Mouse (Mus musculus) megakaryocyte progenitor cell, adult 5-6 weeks (primary cell): ENCODE results near the gene Iffo2. TPM values are rescaled to one million over a fixed set of nuclear protein-coding genes. Genes with fewer than 3 reads are reported as not detected.

Source experiments
- ATAC-seq: replicated peaks from 2 replicates; pipeline ENCODE4 v1.8.0; 2016; ENCODE audit warnings: mild to moderate bottlenecking, moderate TSS enrichment, inconsistent platforms; ENCODE audit not compliant: poor library complexity
- total RNA-seq, 2 experiments: library from RNA; stranded (forward) in 1 of 2; stranded (reverse) in 1 of 2; fragments of 157-497, 149-512 nt in 1 of 2; fragments of 200-1000 nt in 1 of 2; gene quantifications; 2 replicates each; pipeline versions ENCODE4 v1.2.3 to v1.2.4; 2015 to 2017

Gene Iffo2
- total RNA-seq, 2 experiments from 2014 or later, result 0.33 to 0.69 TPM

DNA sequence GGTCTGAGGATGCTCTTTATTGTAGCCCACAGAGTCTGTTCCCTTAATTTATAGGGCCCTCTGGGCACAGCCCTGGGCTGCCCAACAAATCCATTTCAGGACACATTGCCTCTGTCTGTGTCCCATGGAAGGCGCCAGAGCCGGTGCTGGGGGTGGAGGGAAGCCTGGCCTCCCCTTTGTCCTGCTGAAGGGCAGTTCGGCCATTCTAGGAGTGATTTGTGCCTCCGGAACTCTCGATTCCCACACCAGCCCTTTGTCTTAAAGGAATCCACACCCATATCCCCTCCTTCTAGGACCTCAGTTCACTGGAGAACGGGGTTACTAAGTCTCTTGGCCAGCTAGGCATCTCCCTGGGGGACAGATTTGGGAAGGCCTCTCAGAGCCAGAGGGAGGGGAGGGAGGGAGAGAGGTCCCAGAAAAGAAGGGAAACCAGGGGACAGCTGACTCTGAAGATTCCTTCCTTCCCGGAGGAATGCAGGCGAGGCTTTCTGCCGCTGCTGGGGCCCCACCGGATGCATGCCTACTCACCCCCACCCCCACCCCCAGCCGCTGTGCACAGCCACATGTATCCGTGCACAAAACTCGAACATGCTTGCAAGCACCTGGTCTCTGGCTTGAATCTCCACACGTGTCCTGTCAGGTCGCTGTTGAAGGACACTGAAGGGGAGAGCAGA, 50.5 kb downstream of the Iffo2 start:
- ATAC-seq, result no peak

DNA sequence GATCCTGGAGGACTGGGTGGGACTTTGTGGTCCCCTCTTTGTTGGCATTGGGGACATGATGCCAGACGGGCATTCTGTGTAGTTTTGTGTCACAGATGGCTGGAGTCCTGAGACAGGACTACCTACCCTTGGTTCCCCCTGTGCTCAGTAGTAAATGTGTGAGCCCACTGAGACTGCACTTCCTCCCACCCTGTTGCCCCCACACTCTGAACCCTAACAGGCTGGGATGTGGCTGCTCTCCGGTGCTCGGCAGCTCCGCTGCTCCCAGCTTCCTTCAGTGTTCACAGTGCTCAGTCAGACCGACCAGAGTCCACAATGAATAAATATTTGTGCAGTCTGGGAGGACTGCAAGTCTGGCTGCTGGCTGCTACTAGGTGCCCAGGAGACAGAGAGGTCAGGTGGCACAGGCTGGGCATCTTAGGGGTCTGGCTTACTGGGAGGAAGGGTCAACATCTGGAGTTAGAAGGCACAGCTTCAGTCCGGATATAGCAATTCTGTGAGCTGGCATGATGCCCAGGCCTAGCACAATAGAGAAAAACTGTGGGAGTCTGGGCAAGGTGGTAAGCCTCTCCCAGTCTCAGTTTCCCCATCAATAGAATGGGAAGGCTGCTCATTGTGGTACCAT, 51.2 kb downstream of the Iffo2 start:
- no peak for ATAC-seq

DNA sequence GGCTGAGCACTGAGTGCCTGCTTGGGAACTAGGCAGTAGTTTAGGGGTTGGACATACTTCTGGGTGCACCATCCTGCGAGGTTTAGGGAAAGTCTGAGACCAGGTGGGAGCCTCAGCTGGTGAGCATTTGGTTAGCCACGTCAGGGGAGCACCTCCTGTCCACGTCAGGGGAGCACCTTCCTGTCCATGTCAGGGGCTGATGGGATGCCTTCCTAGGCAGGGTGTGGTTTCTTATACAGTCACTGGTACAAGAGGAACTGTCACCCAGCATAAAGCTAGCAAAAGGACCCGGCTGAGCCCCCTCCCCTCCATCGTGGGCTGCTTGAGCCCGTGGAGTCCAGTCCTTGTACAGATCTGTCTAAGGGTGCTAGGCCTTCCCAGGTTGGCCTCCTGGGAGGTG, 52.0 kb downstream of the Iffo2 start:
- ATAC-seq, result no peak

DNA sequence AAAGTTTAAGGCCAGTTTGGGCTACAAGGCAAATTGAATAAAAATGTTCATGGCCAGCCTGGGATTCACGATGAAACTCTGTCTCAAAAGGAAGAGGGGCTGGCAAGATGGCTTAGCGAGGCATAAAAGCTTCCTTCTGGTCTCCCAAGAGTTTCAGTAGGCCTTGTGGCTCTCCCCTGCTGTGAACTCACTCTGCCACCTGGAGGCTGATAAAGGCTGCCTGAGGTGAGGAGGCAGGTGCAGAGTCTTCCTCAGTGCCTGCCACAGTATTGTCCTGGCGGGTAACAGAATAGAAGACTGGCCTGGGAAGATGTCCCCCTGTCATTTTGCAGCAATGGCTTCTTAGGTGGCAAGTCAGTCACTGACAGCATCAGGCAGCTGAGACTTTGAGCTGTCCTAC, 52.6 kb downstream of the Iffo2 start:
- no peak for ATAC-seq

DNA sequence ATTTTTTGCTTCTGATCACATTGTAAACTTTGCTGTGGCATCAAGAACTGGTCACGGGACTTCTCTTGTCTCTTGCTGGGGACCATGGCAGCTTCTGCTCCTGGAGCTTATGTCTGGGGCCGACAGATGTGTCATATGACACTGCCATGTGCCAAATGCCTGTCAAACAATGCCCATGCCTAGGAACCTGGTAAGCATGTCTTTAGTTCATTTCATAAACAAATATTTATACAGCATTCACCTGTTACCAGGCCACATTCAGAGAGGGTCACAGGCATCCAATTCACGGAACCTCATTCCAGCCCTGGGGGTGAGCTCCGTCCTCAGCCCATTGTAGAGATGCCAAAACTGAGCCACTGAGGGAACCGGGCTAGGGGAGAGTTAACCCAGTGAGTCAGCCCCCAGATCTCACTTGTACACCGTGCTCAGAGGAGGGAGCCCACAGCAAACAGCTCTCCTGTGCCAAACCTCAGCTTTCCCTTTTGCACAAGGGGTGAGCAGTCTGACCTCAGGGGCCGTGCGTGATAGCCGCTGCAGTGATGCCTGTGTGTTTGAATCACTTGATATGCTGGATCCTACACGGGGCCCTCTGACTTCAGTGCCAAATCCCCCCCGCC, 53.4 kb downstream of the Iffo2 start:
- ATAC-seq, result no peak

DNA sequence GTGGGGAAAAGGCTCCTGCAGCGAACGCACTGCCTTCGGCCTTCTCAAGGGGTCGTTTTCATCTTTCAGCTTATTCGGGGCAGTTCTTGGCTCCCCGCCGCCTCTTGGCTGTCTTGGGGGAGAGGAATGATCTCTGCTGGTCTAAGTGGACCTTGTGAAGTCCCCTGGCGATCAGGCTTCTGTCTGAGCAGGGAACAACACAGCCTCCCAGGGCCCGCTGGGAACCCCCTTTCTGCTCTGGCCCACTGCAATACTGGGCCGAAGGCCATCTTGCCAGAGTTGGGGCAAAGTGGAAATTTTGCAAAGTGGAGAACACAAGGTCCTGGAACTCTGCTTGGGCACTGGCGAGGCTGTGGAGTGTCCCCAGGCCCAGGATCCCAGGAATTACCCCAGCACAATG, 54.4 kb downstream of the Iffo2 start:
- ATAC-seq, result no peak

DNA sequence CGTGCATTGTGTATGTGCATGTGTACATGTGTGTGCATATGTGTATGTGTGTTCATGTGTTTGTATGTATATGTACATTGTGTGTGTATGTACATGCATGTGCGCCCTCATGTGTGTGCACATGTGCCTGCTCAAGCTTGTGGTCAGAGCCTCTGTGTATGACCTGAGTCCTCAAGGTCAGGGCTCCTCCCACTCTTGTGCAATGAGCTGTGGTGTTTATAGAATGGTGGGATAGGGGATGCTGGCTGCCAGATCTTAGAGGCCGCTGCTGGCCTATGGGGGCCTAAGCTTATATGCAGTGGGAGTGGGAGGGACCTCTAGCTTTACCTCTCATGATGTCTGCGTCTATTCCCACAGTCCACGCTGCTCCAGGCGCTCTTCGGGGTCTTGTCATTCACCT, 55.4 kb downstream of the Iffo2 start:
- ATAC-seq, result peak; percentile 43

DNA sequence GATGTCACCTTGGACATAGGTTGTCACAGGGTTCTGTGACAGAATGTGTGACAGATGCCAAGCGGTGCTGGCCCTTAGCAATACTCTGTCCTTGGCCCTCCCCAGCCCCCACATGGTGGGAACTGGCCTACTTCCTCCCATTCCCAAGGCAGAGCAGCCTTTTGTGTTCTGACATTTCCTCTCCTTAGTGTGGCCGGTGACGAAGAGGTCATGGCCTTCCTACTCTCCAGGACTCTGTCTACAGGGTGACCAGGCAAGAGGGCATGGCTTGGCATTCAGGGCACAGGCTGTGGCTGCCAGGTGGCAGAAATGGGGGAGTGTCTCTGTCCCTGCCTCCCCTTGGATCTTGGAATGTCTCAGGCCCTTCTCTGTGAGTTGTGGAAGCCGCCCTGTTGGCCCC, 57.0 kb downstream of the Iffo2 start:
- ATAC-seq, result no peak

DNA sequence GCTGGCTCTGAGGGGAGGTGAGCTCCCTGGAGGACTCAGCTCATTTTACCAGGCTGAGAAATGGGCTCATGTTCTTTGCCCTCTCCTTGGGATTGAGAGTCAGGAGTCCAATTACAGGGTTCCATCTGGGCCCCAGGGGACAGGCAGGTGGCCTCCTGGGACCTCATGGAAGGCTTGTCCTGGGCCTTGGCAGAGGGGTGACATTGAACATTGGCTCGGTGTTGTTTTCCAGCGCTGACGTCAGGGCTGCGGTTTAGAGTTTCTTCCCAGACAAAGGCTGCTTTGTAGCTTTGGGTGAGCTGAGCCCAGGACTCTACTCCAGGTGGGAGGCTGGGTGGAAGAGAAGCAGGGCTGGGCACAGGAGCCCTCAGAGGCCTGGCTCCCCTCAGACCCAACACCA, 57.4 kb downstream of the Iffo2 start:
- no peak for ATAC-seq

DNA sequence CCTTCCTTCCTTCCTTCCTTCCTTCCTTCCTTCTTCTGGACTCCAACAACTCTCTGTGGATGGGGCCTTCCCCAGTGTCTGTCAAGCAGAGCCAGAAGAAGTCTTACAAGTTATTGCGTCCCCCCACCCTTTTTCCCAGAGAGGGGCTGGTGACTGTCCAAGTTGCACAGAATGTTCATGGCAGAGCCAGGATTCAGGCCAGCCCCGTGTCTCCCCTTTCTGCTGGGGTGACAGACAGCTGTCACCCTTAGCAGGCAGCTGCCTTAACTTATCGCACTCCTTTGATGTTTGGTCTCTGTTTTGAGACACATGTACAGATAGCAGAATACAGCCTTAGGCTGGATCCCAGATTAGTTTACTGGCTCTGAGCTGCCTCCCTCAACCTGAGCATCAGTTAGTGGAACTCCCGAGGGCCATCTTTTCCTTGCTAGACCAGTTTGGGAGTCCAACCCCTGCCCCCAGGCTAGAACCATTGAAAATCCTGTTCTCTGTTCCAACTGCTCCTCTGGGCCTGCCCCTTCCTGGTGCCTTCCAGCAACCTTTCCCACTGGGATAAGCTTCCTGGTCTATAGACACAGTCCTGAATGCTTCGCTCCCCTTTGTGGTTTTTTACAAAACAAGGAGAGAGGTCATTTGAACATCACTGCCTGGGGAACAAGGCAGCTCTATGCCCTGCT, 59.1 kb downstream of the Iffo2 start:
- ATAC-seq, result no peak

DNA sequence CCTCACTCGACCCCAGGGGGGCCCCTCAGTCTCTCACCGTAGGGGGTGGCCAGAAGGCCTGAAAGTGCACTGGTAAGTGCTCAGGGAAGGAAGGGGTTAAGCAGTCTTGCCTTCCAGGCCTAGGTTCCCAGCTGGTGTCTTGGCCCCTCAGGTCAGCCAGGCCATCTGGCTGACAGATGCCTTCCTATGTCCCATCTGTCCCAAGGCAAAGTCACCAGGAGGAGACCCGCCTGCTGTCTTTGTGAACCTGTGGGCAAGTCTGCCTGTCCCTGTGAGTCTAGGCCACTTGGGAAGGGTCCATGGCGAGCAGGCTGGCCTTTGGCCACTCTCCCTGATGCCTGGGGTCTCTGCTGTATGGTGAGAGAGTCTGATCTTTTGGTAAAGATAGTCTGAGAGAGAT, 60.1 kb downstream of the Iffo2 start:
- no peak for ATAC-seq

DNA sequence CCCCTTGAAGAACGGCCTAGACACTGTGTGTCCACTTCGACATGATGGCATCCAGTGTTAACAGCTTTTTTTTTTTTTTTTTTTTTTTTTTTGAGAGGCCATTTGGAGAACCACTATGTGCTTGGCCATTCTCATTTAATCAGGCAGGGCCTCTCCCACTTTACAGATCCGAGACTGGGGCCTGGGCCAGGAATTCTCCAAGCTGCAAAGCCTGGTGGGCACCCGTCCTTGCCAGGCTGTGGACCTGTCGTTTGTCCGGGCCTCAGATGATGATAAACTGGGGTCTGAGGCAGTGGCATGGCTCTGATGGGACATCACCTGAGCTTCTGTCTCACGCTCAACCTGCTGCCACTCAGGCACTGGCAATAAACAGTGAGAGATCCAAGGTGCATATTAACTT, 62.5 kb downstream of the Iffo2 start:
- ATAC-seq, result no peak

DNA sequence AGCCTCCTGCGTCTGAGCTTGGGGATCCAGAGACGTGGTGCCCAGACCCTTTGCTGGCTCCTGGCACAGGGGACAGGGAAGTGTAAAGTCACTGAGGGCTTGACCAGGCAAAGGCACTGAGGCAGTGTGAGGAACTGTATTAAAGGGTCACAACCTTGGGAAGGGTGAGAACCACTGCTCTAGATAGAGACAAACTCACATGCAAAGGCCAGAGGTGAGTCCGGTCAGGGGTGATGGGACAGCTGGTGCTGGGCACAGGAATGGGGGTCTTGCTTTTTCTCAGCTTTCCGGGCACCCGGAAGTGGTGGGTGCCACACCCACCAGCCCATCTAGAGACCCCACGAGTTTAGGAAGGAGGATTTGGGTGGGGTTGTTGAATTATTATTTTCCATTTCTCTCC, 63.0 kb downstream of the Iffo2 start:
- ATAC-seq, result no peak

DNA sequence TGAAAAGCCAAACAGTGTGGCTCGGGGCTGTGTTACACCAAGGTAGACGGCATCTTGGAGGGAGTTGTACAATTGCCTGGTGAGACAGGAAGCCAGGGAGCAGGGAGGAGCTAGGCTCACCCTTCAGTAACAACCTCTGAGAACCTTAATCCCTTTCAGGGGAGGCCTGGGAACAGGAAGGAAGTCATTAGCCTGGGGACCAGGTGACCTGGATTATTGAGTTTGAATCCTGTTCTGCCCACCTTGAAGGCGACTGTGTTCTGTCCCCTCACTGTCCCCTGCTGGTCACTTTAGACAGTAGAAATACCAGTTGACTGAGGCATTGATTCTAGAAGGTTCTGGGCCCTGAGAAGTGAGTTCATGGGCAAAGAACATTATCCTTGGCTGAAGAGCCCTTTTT, 63.7 kb downstream of the Iffo2 start:
- ATAC-seq, result no peak

DNA sequence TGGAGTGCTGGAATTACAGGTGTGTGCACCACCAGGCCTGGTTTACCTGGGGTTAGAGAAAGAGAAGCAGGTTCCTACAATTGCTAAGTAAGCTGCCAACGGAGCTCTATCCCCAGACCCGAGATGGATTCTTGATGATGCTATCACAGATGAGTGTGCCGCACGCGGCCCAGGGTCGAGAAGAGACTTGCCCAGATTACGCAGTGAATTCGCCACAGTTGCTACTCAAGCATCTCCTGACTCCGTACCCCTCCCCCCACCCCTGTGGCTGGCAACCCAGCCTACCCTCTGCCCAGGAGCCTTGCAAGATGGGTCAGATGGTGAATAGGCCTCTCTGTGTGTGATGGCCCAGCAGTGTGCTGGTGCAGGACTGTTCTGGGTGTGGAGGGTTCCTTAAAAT, 66.4 kb downstream of the Iffo2 start:
- no peak for ATAC-seq

DNA sequence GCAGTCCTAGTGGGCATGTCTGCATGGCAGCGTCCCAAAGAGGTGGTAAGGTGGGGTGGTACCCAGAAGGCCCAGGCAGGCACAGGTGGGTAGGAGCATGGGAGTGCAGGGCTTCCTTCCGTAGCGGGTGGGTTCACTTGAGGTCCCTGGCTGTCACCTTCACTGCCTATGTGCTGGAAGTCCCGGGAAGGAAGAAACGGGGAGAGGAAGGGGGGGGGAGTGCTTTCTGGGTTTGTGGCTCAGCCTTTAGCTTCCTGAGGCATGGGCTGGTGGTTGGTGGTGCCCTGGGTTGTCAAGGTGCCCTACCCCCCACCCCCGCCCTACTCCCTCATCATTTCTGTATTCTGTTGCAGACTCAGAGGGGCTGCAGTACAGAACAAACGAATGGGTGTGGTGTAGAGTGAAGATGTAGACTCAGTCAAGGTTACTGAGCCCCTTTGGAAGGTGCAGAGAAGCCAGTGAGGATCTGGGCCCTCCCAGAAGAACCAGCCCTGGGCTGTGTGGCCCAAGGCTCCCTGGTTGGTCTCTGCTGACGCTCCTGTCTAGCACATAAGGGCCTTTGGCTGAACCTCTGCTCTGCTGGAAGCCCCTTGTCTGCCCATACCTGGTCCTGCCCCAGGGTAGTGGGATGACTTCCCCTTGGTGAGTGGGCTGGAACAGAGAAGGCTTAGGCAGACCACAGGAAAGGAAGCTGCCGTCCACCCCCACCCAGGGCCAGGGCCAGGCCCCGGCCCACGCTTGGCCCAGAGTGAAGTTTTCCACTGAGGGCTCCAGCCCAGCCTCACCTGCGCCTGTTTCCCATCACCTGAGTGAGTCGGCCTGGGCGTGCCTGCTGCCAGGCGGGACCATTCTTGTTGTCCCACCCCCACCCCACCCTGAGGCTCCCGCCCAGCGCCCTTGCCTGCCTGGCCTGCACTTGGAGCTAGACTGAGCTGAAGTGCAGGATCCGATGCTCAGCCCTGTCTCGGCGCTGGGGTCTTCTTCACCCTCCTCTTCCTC, 67.2 kb downstream of the Iffo2 start:
- ATAC-seq, result peak; percentile 22

DNA sequence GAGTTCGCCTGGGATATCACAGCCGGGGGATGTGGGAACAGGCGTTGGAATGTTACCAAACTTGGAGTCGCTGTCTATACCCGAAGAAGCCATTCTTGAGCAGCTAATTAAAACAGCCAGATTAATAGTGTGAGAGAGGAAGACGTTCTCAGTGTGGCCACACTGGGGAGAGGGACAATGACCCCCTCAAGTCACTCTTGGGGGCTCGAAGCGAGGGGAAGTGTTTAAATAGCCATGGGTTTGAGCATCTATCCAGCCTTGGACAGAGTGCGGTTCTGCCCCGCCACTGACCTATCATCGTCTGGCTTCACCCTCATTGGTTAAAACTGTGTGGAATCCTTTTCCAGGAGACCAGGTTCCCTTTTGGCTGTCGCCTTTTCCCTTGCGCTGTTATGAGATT, 68.0 kb downstream of the Iffo2 start:
- no peak for ATAC-seq

DNA sequence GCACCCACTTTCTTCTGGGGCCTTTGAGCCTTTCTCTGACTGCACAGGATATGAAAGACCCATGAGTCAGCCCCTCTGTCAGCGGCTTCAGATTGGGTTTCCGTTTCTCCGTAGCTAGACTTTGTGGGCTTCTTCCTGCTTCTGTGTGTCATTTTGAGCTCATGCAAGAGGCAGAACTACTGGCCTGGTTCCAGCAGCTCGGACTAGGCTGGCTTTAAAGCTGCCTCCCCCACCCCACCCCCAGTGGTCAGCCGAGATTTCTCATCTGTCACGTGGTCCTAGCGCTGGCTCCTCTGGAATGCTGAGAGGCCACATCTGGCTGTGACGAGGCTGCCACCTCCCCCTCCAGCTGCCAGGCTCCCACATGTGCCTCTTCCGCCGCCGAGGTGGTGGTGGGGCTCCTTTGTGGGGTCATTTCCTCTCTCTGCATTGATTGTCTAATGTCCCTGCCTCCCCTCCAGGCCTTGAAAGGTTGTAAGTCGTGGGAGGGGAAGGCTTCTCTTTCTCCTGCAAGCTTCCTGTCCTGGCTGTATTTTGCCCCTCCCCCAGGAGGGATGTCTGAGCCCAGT, 68.7 kb downstream of the Iffo2 start:
- peak; percentile 41 for ATAC-seq

DNA sequence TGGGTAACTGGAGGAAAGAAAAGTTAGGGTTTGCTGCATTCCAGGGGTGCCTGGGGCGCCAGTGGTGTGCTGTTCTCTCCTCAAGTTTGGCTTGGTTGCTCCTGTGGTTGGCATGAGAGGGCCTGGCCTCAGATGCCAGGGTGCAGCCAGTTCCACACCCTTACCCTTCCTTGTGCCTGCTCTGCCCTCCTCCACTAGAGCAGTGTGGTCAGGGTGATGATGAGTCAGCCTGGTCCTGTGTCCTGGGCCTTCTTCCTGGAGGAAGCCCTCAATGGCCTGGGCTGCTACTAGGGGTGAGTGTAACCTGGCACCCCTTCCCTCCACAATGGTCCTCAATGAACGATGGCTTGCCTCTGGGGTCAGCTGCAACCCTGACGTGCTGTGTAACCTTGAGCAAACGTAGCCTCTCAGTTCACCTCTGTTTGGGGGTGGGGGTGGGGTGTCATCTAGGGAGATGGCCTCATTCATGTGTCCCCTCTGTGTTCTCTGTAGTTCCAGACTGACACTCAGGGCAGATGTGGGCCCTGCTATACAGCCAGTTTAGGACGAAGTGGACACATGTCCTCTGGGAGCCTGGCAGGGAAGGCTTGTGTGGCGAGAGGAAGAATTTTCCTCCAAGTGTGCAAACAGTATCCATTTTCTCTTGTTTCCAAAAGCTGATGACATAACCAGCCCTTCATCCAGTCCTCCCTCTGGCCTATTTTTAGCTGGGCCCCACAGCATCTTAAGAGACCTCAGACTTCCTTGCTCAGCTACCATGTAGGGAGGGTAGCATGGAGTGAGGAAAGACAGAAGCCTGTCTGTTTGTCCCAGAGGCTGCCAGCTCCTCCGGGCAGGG, 71.4 kb downstream of the Iffo2 start:
- no peak for ATAC-seq
